Mouse (Mus musculus) olfactory bulb, adult 2 months (tissue): ENCODE measurements around the gene Gpr160.

Experiments
- CTCF ChIP-seq: fragments of 200-500 bp; IDR thresholded peaks from 2 replicates; pipeline ENCODE4 v1.5.1; 2012; ENCODE audit warnings: low read depth, mild to moderate bottlenecking, low read length, moderate library complexity; ENCODE audit not compliant: insufficient read depth
- POLR2A ChIP-seq: fragments of 200-500 bp; IDR thresholded peaks from 2 replicates; pipeline ENCODE4 v1.6.1; 2012; ENCODE audit warnings: mild to moderate bottlenecking, low read depth, low read length, moderate library complexity; ENCODE audit not compliant: insufficient read depth

DNA sequence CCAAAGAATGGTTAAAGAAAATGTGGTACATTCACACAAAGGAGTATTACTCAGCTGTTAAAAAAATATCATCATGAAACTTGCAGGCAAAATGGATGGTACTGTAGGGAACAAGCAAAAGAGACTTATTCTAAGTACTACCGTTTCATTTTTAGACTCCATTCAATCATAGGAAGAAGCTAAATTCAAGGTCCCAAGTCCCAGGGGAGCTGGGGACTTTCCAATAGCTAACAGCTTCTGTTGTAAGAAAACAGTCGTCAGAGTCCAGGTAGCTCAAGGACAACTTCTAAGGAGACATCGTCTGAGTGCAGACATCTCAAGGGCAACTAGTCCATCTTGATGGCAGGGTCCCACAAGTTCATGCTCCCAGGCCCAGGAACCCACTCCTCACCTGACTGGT is 71.9 kb downstream of the Gpr160 start:
- TF ChIP-seq CTCF (no peak), POLR2A (no peak)
